Comparison of ENCODE assay signal across 7 mouse cellular contexts in genomic region chr7:125871404-125872201, GRCm38 (mm10).
A peak's percentile ranks its signal among the peaks of the same experiment; 100 is the strongest.
DNase-seq lines count a peak whose midpoint lies in the region; ATAC-seq lines count a peak whose summit lies in the region.

No protein-coding gene starts in this region.

- H3K9ac ChIP-seq in neural tube, embryonic 11.5 days (ENCODE audit: low read length): peak overlapping the region; percentile 7; the same call in 1 of the 2 replicates
- no peak overlapping the region for H3K9ac ChIP-seq in forebrain, embryonic 15.5 days (replicated peaks)
- H3K9ac ChIP-seq in stomach, embryonic 16.5 days (ENCODE audit: low read length): 0 out of 2 replicates have a peak overlapping the region, but pooled peaks have one; percentile 19

- peak overlapping the region; percentile 69; the same call in 1 of the 2 replicates for H3K27ac ChIP-seq in neural tube, embryonic 11.5 days (ENCODE audit: low read depth, low read length)
- peak overlapping the region; percentile 67 for H3K27ac ChIP-seq in forebrain, embryonic 15.5 days (replicated peaks)
- no peak overlapping the region for H3K27ac ChIP-seq in stomach, embryonic 16.5 days (ENCODE audit: low read length)

- DNase-seq in neural tube, embryonic 11.5 days (ENCODE audit: low spot score): peak; percentile 58
- no peak for DNase-seq in neural tube, embryonic 10.5 days (ENCODE audit: extremely low spot score, low spot score)
- peak; percentile 11 to 47 for DNase-seq in kidney, postnatal 25 days
- DNase-seq in adrenal gland, adult (ENCODE audit: inconsistent age in 2 of 2, low spot score in 1 of 2): no peak
- DNase-seq in spleen, postnatal 14 days (ENCODE audit: low spot score in 2 of 2): no peak

- WGBS in neural tube, embryonic 11.5 days: 27% methylated on average over 12 of the region's 12 CpGs
- 13% methylated on average over 12 of the region's 12 CpGs for WGBS in forebrain, embryonic 15.5 days
- 41% methylated on average over 12 of the region's 12 CpGs for WGBS in stomach, embryonic 16.5 days

- H3K27me3 ChIP-seq in neural tube, embryonic 11.5 days (ENCODE audit: control insufficient read depth, insufficient read depth, low read length): no peaks in the 10 kb centered on the region
- H3K27me3 ChIP-seq in forebrain, embryonic 15.5 days: no peaks in the 10 kb centered on the region
- H3K27me3 ChIP-seq in stomach, embryonic 16.5 days (ENCODE audit: control insufficient read depth, insufficient read depth, low read length): no peaks in the 10 kb centered on the region

- H3K4me1 ChIP-seq in neural tube, embryonic 11.5 days (ENCODE audit: control insufficient read depth, insufficient read depth, low read length): peaks cover 18% of the 10 kb centered on the region
- peaks cover 20% of the 10 kb centered on the region for H3K4me1 ChIP-seq in forebrain, embryonic 15.5 days
- H3K4me1 ChIP-seq in stomach, embryonic 16.5 days (ENCODE audit: control insufficient read depth, insufficient read depth, low read length): peaks cover 7% of the 10 kb centered on the region; the same call in 1 of the 2 replicates

- H3K4me2 ChIP-seq in neural tube, embryonic 11.5 days (ENCODE audit: low read depth): no peak overlapping the region
- H3K4me2 ChIP-seq in forebrain, embryonic 15.5 days (replicated peaks): no peak overlapping the region
- no peak overlapping the region for H3K4me2 ChIP-seq in stomach, embryonic 16.5 days (ENCODE audit: low read depth, low read length)

- peak; percentile 84 for ATAC-seq in neural tube, embryonic 11.5 days (ENCODE audit: insufficient read depth, low FRiP score, low TSS enrichment)
- ATAC-seq in forebrain, embryonic 15.5 days (replicated peaks): peak; percentile 69
- ATAC-seq in stomach, embryonic 16.5 days (ENCODE audit: insufficient read depth, low FRiP score): peak; percentile 15; the same call in 1 of the 2 replicates

- H3K36me3 ChIP-seq in neural tube, embryonic 11.5 days (ENCODE audit: control insufficient read depth, insufficient read depth, low read length): no peaks in the 10 kb centered on the region
- H3K36me3 ChIP-seq in forebrain, embryonic 15.5 days: 0 out of 2 replicates have a peak, but pooled peaks cover 3% of the 10 kb centered on the region
- no peaks in the 10 kb centered on the region for H3K36me3 ChIP-seq in stomach, embryonic 16.5 days (ENCODE audit: control insufficient read depth, insufficient read depth, low read length)

- no peak overlapping the region for H3K4me3 ChIP-seq in neural tube, embryonic 11.5 days (ENCODE audit: low read depth, low read length)
- no peak overlapping the region for H3K4me3 ChIP-seq in forebrain, embryonic 15.5 days
- no peak overlapping the region for H3K4me3 ChIP-seq in stomach, embryonic 16.5 days (replicated peaks; ENCODE audit: low read length)

- H3K9me3 ChIP-seq in neural tube, embryonic 11.5 days (ENCODE audit: control insufficient read depth, low read length): no peaks in the 10 kb centered on the region
- H3K9me3 ChIP-seq in forebrain, embryonic 15.5 days: no peaks in the 10 kb centered on the region
- no peaks in the 10 kb centered on the region for H3K9me3 ChIP-seq in stomach, embryonic 16.5 days (replicated peaks; ENCODE audit: control insufficient read depth, low read length)

Comparison
In these comparisons a context has a peak if more than half of its experiments do, and no peak if none do; other contexts are left out.
1. DNase-seq: peak in neural tube, embryonic 11.5 days (single experiment) and kidney, postnatal 25 days (2 of 2); none in neural tube, embryonic 10.5 days (single experiment), adrenal gland, adult (0 of 2) and spleen, postnatal 14 days (0 of 2).
2. ATAC-seq: peak in every context shown above with its lines; median percentile 84 in neural tube, embryonic 11.5 days; 69 in forebrain, embryonic 15.5 days; 15 in stomach, embryonic 16.5 days.